Mouse (Mus musculus): ENCODE measurements around the gene Tctex1d1. TPM values are rescaled to one million over a fixed set of nuclear protein-coding genes. Genes with fewer than 3 reads are reported as not detected.

The Tctex1d1 gene
- 1.0 and 1.5 TPM in 2 replicates for polyA plus RNA-seq (2021; fragmentation: Nextera tagmentation)
- long read RNA-seq, experiment 1, partial matches to known transcripts = 0 of 1 reads
- long read RNA-seq, experiment 1, other reads (novel, unspliced or antisense) = 0 of 1 reads
- long read RNA-seq, experiment 2 = 0 reads

GRCm38 (mm10) chr4:102978440-102978839 is at the start of gene Tctex1d1:
Tctex1d1 (plus strand) TSS chr4:102978606.

GRCm38 (mm10) chr4:103026621-103027020 is 48.2 kb downstream of the Tctex1d1 start, which contains the start of gene Insl5:
Insl5 (minus strand) TSS chr4:103026842.

Other genes starting within 250 kb of the Tctex1d1 start
- gene Sgip1, start 237.3 kb upstream of the Tctex1d1 start, polyA plus RNA-seq (2021; fragmentation: Nextera tagmentation) = 104 and 118 TPM in 2 replicates
- gene Insl5, start 48.2 kb downstream of the Tctex1d1 start, polyA plus RNA-seq (2021; fragmentation: Nextera tagmentation) = not detected in 2 replicates
- 22.1 and 28.4 TPM in 2 replicates for gene Mier1, start 135.8 kb downstream of the Tctex1d1 start, polyA plus RNA-seq (2021; fragmentation: Nextera tagmentation)
- gene Wdr78, start 135.9 kb downstream of the Tctex1d1 start, polyA plus RNA-seq (2021; fragmentation: Nextera tagmentation) = 2.3 and 3.6 TPM in 2 replicates
- gene Slc35d1, start 236.6 kb downstream of the Tctex1d1 start, polyA plus RNA-seq (2021; fragmentation: Nextera tagmentation) = 3.0 and 4.8 TPM in 2 replicates